Mouse (Mus musculus) adrenal gland, adult 8-10 months (tissue): ENCODE measurements around the gene Hoxc12. TPM values are rescaled to one million over a fixed set of nuclear protein-coding genes. Genes with fewer than 3 reads are reported as not detected.

Experiments
- DNase-seq: peaks from one replicate; pipeline ENCODE4 v3.0.0; 2022
- total RNA-seq, 4 experiments: library from RNA; stranded (reverse); gene quantifications; 2 replicates each; pipeline ENCODE4 v1.2.4; 2022

Hoxc12 gene
- total RNA-seq, 4 experiments from 2014 or later = not detected

DNA sequence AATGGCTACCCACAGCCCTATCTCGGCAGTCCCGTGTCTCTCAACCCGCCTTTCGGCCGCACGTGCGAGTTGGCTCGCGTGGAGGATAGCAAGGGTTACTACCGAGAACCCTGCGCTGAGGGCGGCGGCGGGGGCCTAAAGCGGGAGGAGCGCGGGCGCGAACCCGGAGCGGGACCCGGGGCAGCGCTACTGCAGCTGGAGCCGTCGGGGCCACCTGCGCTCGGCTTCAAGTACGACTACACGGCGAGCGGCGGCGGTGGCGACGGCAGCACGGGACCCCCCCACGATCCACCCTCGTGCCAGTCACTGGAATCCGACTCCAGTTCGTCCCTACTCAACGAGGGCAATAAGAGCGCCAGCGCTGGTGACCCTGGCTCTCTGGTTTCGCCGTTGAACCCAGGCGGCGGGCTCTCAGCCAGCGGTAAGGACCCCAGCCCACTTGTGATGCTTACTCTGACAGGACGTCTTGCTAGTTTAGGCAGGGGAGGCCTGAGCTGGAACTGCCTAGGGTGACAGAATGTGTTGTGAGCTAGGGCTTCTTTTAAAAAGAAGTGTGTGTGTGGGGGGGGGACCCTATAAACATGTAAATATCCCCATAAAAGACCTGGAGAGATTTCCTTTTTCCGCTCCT lies 594 bp downstream of the Hoxc12 start:
- no peak for DNase-seq

DNA sequence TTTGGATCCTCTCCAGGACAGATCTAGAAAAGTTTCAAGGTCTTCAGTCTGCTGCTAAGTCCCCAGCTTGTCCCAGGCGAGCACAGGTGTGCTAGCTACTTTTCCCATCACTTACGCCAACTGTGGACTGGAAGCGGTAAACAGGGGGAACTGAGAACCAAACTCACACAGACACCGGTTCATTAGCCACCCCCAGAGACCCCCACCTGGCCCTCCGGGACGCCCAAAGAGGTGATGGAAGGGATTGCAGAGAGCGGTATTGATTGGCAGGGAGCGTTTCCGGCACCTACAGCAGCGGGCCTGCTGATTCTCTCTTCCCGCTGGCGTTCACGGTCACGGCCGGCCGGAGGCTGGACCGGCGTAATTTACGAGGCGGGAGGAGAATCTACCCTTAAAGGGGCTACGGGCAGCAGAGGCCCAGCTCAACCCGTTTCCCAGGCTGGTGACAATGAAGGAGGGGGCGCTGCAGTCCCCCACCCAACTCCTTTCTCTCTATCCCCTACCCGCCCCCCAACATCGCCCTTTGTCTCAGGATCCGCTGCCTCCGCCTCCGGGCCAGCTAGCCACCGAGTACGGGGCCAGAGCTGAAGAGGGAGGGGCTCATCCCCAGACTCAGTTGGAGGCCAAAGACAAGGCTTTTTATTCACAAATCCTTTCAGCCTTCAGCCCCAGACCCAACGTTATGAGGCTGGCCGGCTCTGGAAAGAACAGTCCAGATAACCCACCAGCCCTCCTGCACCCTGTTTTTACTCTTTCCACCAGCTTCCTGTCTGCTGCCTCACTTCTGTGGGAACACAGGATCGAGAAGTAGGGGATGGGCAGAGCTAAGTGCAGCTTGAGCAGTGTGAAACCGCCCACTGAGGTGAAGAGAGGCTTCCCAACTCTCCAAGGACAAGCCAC lies 2.9 kb downstream of the Hoxc12 start:
- DNase-seq = no peak

DNA sequence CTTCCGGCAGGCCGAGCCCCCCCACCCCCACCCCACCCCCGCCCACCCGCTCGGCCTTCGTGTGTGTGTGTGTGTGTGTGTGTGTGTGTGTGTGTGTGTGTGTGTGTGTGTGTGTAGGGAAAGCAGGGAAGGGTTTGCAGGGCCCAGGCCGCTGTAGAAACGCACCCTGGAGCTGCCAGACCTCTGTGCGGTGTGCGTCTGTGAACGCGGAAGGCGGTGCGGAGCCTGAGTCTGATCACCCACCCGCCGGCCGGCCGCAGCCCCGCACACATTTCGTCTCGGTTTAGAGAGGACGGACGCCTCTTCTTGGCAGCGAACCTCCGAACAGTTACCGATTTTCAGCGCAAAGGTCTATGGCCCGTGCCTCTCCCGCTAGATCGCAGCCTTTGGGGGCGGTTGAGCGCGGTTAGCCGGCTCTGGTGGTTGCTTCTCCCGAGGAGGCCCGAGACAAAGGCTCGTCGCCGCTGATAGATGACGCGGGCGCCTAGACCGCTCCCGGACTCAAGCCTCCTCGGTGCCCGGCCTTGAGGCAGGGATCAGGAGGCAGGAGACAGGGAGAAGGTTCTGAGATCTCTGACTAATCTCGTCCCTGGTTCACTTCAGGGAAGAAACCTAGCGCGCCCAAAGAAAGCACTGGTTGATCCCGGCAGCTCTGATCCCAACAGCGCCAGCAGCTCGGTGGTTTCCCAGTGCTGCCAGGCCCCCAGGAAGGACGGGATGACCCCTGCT lies 6.3 kb downstream of the Hoxc12 start:
- DNase-seq = no peak

DNA sequence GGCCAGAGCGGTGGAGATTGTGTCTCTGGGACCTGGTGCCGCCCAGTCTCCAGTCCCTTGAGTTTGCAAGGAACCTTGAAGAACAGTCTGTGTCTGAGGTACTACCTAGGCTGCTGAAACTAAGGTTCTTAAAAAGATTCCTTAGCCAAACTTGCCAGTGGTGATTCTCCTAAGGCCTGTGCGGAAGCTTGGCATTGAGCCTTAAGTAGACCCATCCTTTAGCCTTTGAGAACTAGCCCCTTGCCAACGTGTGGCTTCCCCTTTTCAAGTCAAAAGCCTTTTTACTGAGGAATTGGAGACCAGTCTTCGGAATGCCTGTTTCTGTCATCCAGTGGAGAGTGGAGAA lies 6.9 kb downstream of the Hoxc12 start:
- no peak for DNase-seq

DNA sequence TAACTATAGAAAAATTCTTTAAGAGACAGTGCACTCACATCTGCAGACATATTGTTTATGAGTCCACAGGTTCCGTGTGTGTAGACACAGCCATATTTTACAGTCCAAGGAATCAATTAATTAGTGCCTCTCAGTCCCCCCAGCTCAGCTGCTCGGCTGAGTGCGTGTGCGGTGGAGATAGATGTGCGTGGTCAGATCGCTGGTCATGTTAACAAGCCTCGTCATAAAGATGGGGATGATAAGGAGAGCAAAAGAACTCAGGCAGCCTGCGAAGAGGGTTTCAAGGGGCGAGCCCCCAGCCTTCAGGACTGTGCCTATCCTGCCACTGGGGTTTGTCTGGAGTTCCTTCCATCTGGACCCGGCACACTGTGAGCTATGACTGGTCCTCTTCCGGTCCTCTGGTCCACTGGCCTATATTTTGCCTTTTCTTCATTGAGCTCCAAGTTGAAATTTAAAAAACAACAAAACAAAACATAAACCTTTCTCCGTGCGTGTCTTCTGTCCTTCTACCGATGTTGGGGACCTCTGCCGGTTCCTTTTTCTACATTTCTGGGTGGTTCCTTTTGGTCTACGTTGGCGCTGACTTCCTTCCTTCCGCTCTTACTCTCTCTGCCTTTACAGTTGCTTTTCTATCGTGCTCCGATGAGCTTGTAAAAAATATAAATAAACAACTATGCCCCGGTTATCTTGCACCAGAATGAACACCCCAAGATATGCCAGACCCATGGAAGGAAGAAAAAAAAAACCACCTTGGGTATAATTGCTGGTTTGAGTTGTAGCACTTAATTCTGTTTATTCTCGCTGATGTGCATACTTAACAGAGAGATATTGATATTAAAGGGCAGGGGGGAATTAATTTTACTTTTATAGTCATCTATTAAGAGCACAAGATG lies 8.9 kb downstream of the Hoxc12 start:
- no peak for DNase-seq

DNA sequence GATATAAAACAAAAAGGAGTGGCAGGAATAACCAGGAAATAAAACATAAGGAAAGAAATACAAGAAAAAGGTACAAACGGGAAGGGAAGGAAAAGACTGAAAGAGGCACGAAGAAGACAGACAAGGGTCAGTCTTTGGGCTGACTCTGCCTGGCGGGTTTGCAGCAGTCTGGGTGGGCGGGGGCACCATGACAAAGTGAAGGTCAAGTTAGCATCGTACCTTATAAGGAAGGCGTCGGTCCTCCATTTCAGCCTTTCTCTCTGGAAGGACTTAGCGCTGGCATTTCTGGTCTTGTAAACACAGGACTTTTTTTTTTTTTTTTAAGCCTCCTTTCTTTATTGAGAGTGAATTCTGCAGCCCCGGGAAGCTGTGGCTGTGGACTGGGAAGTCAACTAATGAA lies 10.7 kb downstream of the Hoxc12 start:
- no peak for DNase-seq

- DNase-seq = no peak
These were observed 12.3 kb downstream of the Hoxc12 start for GRCm38 (mm10) chr15:102948842-102949241.

DNA sequence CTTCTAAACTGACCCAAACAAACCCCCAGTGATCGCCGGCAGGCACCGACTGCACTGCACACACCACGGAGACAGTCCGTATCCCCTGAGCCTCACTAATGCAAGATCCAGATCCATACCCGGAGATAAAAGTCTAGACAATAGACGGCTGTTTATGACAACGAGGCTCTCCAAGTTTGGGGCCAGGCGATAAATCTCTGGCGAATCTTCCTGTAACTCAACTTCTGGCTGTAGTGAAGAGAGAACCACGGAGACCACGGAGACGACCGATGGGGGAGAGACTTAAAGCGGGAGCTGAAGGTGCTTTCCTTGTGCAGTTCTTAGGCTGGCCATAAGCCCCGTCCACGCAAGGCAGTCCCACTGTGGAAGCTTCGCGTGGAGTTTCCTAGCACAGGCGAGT lies 13.1 kb downstream of the Hoxc12 start:
- DNase-seq = no peak

DNA sequence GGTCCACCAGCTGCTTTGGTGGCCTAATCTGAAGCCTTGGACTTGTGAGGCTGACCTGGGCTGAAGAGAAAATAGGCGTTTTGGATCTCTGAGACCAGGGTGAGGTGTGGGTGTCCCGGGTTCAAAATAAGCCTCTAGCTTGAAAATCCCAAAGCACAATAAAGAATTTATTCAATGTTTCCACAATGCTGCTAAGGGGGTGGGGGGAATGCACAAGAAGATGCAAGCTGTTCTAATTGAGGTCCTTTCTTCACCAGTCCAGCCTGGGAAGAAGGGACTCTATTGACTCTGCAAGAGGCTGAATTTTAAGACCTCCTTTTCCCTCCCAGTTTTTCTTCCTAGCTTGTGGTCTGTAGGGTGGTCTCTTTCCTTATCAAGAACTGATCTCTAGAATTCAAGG lies 14.3 kb downstream of the Hoxc12 start:
- DNase-seq = no peak

- DNase-seq = no peak
These were observed 17.0 kb downstream of the Hoxc12 start for GRCm38 (mm10) chr15:102953561-102953960.

- DNase-seq = no peak
These were observed 17.8 kb downstream of the Hoxc12 start, which contains the start of gene Hoxc11 for GRCm38 (mm10) chr15:102954192-102955006. Gene Hoxc11, plus strand, starts transcription at chr15:102954427.

GRCm38 (mm10) chr15:102955007-102955382 lies 18.4 kb downstream of the Hoxc12 start:
- DNase-seq = no peak

DNA sequence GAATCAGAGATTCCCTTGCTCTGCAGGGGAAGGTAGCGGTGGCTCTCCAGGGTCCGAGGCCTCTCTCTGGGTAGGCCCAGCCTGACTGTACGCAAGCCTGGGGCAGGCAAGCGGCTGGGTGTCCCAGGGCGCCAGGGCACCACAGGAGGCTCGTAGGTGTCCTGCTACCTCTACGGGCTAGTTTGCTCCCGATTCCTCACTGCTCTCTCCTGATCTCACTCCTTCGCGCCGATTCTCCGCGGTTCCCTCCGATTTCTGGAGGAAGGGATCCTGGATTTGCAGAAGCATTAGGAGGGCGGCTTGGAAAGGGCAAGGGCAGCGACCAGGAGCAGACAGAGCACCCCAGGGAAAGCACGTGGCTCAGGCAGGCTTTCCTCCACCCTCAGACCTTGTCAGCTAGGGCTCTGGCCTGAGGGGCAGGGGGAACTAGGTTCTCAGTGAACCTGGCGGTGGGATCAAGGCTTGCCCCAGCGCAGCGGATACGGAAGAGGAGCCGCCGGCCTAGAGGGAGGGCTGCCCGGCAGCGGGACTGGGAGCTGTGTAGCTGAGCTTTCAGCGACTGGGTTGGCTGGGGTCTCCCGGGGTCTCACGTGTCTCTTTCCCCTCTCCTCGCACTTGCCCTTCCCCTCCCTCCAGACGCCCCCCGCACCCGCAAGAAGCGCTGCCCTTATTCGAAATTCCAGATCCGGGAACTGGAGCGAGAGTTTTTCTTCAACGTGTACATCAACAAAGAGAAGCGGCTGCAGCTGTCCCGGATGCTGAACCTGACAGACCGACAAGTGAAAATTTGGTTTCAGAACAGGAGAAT lies 19.5 kb downstream of the Hoxc12 start:
- no peak for DNase-seq

DNA sequence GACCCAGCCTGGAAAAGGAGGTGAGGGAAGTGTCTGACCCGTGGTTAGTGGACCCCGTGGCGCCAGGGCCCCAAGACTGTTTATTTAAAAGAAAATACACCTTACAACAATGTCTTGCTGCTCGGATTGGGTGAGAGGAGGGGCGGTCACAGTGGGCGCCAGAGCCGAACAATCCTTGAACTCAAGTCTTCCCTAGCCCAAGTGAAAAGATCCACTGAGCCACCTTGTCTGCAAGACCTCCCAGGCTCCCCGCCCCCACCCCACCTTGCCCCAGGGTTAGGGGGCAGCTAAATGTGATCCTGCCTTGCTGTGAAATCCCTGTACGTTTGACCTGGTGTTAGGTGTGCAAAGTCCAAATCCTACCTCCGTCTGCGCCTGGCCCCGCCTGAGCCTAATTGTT lies 20.3 kb downstream of the Hoxc12 start:
- DNase-seq = no peak

DNA sequence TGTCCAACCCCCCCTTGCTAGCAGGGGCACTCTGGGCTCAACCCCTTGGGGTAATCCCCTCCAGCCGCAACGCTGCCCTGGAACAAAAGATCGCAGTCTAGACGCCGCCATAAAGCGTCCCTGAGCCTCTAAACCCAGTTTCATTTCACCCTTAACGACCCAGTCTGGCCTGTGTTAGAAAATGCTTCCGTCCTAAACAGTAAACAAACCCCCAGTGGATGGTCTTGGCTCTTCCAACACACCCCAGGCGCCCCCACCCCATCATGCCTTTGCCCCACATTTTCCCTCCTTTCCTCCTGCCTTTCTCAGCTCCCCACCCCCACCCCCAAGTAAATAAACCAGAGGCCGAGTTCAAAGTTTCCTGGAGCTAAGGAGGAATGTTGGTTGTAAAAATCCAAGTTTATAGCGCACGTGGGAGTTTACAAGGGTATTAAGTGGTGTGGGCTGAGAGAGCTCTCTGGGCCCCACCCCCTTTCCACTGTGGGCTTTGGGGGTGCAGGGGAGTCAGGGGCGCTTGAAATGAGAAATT lies 23.2 kb downstream of the Hoxc12 start:
- DNase-seq = no peak

GRCm38 (mm10) chr15:102961728-102962127 lies 25.2 kb downstream of the Hoxc12 start:
- no peak for DNase-seq

DNA sequence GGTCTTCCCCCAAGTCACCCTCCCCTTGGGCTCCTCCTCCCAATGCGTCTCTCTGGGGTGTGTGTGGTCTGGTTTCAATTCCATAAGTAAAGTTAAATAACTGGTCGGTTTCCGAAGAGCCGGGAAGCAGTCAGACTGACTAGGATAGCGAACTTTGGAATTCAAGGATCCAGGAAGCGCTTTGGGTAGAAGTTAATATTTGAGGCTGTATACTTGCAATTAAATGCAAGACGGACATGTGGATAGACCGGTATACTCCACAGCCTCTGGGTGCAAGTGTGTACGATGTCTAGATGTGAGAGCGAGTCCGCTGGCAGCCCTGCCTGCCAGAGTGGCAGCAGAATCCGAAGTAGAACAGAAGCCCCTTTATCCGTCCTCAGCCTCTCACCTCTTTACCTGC lies 25.9 kb downstream of the Hoxc12 start:
- no peak for DNase-seq

DNA sequence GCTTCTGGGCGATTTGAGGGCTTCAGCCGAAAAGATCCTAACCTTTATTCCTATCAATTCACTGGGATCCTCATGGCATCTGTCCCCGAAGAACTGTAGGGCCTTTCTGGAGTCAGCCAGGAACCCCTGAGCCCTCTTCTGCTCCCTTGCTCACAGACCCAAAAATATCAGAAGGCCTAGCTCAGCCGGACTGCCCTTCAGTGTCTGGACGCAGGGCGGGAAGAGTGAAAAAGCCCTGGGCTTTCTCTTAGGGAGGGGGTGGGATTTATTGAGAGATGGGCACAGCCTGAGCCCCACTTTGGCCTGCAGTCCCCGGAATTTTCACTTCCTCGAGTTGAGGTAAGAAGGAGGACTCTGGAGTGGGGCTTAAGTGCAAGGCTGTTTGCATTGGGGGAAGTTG lies 26.7 kb downstream of the Hoxc12 start:
- DNase-seq = no peak

- no peak for DNase-seq
These were observed 27.4 kb downstream of the Hoxc12 start for GRCm38 (mm10) chr15:102963671-102964640.
